Mouse (Mus musculus) cerebellum, adult 2 months (tissue): ENCODE results near the gene Triobp. TPM values are rescaled to one million over a fixed set of nuclear protein-coding genes. Genes with fewer than 3 reads are reported as not detected.
A peak's percentile ranks its signal among the peaks of the same experiment; 100 is the strongest.

Experiments
- DNase-seq, 2 experiments: peaks; one replicate each; pipeline ENCODE4 v3.0.0; 2021
- H3K27ac ChIP-seq: fragments of 200-500 bp; 2 replicates; pipeline ENCODE4 v1.5.1; 2012; ENCODE audit warnings: low read length, control low read depth, inconsistent platforms; ENCODE audit not compliant: insufficient read depth
- H3K27me3 ChIP-seq: fragments of 200-500 bp; 2 replicates; pipeline ENCODE4 v1.6.1; 2012; ENCODE audit warnings: inconsistent platforms, mild to moderate bottlenecking, low read length, moderate library complexity; ENCODE audit not compliant: control insufficient read depth, insufficient read depth
- H3K4me1 ChIP-seq: fragments of 200-500 bp; 2 replicates; pipeline ENCODE4 v1.6.1; 2011; ENCODE audit warnings: low read length; ENCODE audit not compliant: control insufficient read depth, insufficient read depth
- H3K4me3 ChIP-seq: fragments of 200-500 bp; replicated peaks from 2 replicates; pipeline ENCODE3; 2011; ENCODE audit warnings: mild to moderate bottlenecking, low read depth, low read length, control low read depth; ENCODE audit not compliant: insufficient read depth
- CTCF ChIP-seq: fragments of 200-500 bp; IDR thresholded peaks from 2 replicates; pipeline ENCODE4 v1.5.1; 2011; ENCODE audit warnings: low read depth, mild to moderate bottlenecking, control low read depth, low read length, moderate library complexity, borderline replicate concordance; ENCODE audit not compliant: insufficient read depth
- POLR2A ChIP-seq: fragments of 200-500 bp; IDR thresholded peaks from 2 replicates; pipeline ENCODE4 v1.6.1; 2011; ENCODE audit warnings: low read length, control low read depth, borderline replicate concordance; ENCODE audit not compliant: insufficient read depth
- WGBS: fragments of 180-500 bp; shearing (Covaris S2); methylation state at CpG from one replicate; pipeline ENCODE4 v1.1.7; 2018; 5-methylcytosine and 5-hydroxymethylcytosine counted together
- polyA plus RNA-seq: library from polyadenylated mRNA; depleted of rRNA; stranded (reverse); fragments of >200 nt; gene quantifications from 2 replicates; pipeline ENCODE4 v1.2.3, GENCODE M21; 2012; rRNA removed

Triobp gene
- polyA plus RNA-seq, 1 experiment: 35.3 TPM

GRCm38 (mm10) chr15:79042721-79043491 is 95.4 kb downstream of the Triobp start:
- H3K27me3 ChIP-seq: no peaks in the 10 kb centered on the region
- peaks cover 9% of the 10 kb centered on the region for H3K4me1 ChIP-seq
- under 1% methylated on average over 103 of the region's 105 CpGs for WGBS
- peak; percentile 58 to 60 for DNase-seq
- H3K4me3 ChIP-seq: peak overlapping the region; percentile 48
- TF ChIP-seq POLR2A (peak; percentile 30; the same call in 1 of the 2 replicates), CTCF (no peak)
- no peak overlapping the region for H3K27ac ChIP-seq

- Histone ChIP-seq H3K4me3 (no peak overlapping the region), H3K4me1 (no peaks in the 10 kb centered on the region), H3K27ac (no peak overlapping the region), H3K27me3 (no peaks in the 10 kb centered on the region)
- no peak for TF ChIP-seq CTCF
- no peak for TF ChIP-seq POLR2A
- no peak for DNase-seq
- WGBS: 31% methylated on average over 4 of the region's 4 CpGs
These were observed 97.3 kb downstream of the Triobp start for GRCm38 (mm10) chr15:79044837-79045236.

- peak; percentile 49 to 58 for DNase-seq
- H3K27me3 ChIP-seq: no peaks in the 10 kb centered on the region
- no peak overlapping the region for H3K27ac ChIP-seq
- no peak overlapping the region for H3K4me3 ChIP-seq
- TF ChIP-seq CTCF (no peak), POLR2A (no peak)
- WGBS: 30% methylated on average over 4 of the region's 4 CpGs
- H3K4me1 ChIP-seq: no peaks in the 10 kb centered on the region
These were observed 100.7 kb downstream of the Triobp start for GRCm38 (mm10) chr15:79048186-79048585.

GRCm38 (mm10) chr15:79050160-79050845 is 102.8 kb downstream of the Triobp start:
- no peak for TF ChIP-seq POLR2A
- no peak for TF ChIP-seq CTCF
- DNase-seq: no peak
- no peaks in the 10 kb centered on the region for H3K27me3 ChIP-seq
- H3K27ac ChIP-seq: no peak overlapping the region
- WGBS: 53% methylated on average over 9 of the region's 9 CpGs
- H3K4me1 ChIP-seq: no peaks in the 10 kb centered on the region
- no peak overlapping the region for H3K4me3 ChIP-seq

GRCm38 (mm10) chr15:79050964-79051363 is 103.4 kb downstream of the Triobp start:
- DNase-seq: no peak
- Histone ChIP-seq H3K27ac (no peak overlapping the region), H3K4me1 (no peaks in the 10 kb centered on the region), H3K4me3 (no peak overlapping the region), H3K27me3 (no peaks in the 10 kb centered on the region)
- TF ChIP-seq POLR2A (no peak), CTCF (no peak)
- WGBS: 90% methylated on average over 2 of the region's 2 CpGs

GRCm38 (mm10) chr15:79051461-79052360 is 104.2 kb downstream of the Triobp start:
- Histone ChIP-seq H3K27ac (no peak overlapping the region), H3K4me3 (no peak overlapping the region), H3K27me3 (no peaks in the 10 kb centered on the region), H3K4me1 (no peaks in the 10 kb centered on the region)
- no peak for TF ChIP-seq POLR2A
- TF ChIP-seq CTCF: no peak
- no peak for DNase-seq
- WGBS: 75% methylated on average over 13 of the region's 13 CpGs

- Histone ChIP-seq H3K4me3 (no peak overlapping the region), H3K27ac (no peak overlapping the region), H3K27me3 (no peaks in the 10 kb centered on the region), H3K4me1 (no peaks in the 10 kb centered on the region)
- no peak for TF ChIP-seq CTCF
- no peak for TF ChIP-seq POLR2A
- 86% methylated on average over 2 of the region's 2 CpGs for WGBS
- no peak for DNase-seq
These were observed 104.8 kb downstream of the Triobp start for GRCm38 (mm10) chr15:79052366-79052765.

Other genes with a start within 250 kb of the Triobp start
- gene Elfn2, start 229.0 kb upstream of the Triobp start, polyA plus RNA-seq: 18.0 and 20.6 TPM in 2 replicates
- gene Mfng, start 174.2 kb upstream of the Triobp start, polyA plus RNA-seq: 3.8 and 4.4 TPM in 2 replicates
- 7.1 and 8.2 TPM in 2 replicates for gene Card10, start 144.7 kb upstream of the Triobp start, polyA plus RNA-seq
- gene Cdc42ep1, start 105.1 kb upstream of the Triobp start, polyA plus RNA-seq: 73.2 and 77.3 TPM in 2 replicates
- 0.87 and 1.2 TPM in 2 replicates for gene Lgals2, start 92.2 kb upstream of the Triobp start, polyA plus RNA-seq
- gene Gga1, start 70.5 kb upstream of the Triobp start, polyA plus RNA-seq: 80.8 and 82.5 TPM in 2 replicates
- 0.10 TPM in 2 replicates for gene Gm49510, start 48.1 kb upstream of the Triobp start, polyA plus RNA-seq
- 25.8 and 28.2 TPM in 2 replicates for gene Sh3bp1, start 48.0 kb upstream of the Triobp start, polyA plus RNA-seq
- 204 and 211 TPM in 2 replicates for gene Pdxp, start 33.8 kb upstream of the Triobp start, polyA plus RNA-seq
- 64.7 and 71.7 TPM in 2 replicates for gene Lgals1, start 21.0 kb upstream of the Triobp start, polyA plus RNA-seq
- 30.7 and 34.4 TPM in 2 replicates for gene Nol12, start 12.8 kb upstream of the Triobp start, polyA plus RNA-seq
- gene H1f0, start 80.7 kb downstream of the Triobp start, polyA plus RNA-seq: 197 and 242 TPM in 2 replicates
- 0.11 and 0.26 TPM in 2 replicates for gene Galr3, start 94.2 kb downstream of the Triobp start, polyA plus RNA-seq
- gene Ankrd54, start 115.2 kb downstream of the Triobp start, polyA plus RNA-seq: 40.7 and 42.8 TPM in 2 replicates
- 88.1 and 93.0 TPM in 2 replicates for gene Eif3l, start 127.5 kb downstream of the Triobp start, polyA plus RNA-seq
- 35.9 and 37.0 TPM in 2 replicates for gene Micall1, start 161.2 kb downstream of the Triobp start, polyA plus RNA-seq
- gene Polr2f, start 193.3 kb downstream of the Triobp start, polyA plus RNA-seq: 107 and 110 TPM in 2 replicates
- gene 1700088E04Rik, start 193.5 kb downstream of the Triobp start, polyA plus RNA-seq: 6.7 and 10.8 TPM in 2 replicates
- gene Sox10, start 217.5 kb downstream of the Triobp start, polyA plus RNA-seq: 68.1 and 80.8 TPM in 2 replicates